Mouse (Mus musculus) forebrain, embryonic 16.5 days (tissue): ENCODE data around the gene S100a5. TPM values are rescaled to one million over a fixed set of nuclear protein-coding genes. Genes with fewer than 3 reads are reported as not detected.

Source experiments
- ATAC-seq: fragments of 200-750 bp; cut with Nextera tagmentation; 2 replicates; pipeline ENCODE4 v1.8.0; 2017; ENCODE audit warnings: mild to moderate bottlenecking, moderate library complexity
- H3K27ac ChIP-seq: fragments of 300-500 bp; sonication (generic); 2 replicates; pipeline ENCODE4 v1.5.1; 2014; ENCODE audit warnings: low read length, control low read depth
- H3K27me3 ChIP-seq: fragments of 300-500 bp; sonication (generic); replicated peaks from 2 replicates; pipeline ENCODE4 v1.6.1; 2014; ENCODE audit warnings: low read length; ENCODE audit not compliant: control insufficient read depth, insufficient read depth
- H3K36me3 ChIP-seq: fragments of 300-500 bp; sonication (generic); 2 replicates; pipeline ENCODE4 v1.6.1; 2014; ENCODE audit not compliant: control insufficient read depth, insufficient read depth
- H3K4me1 ChIP-seq: fragments of 300-500 bp; sonication (generic); replicated peaks from 2 replicates; pipeline ENCODE4 v1.6.1; 2014; ENCODE audit warnings: low read length; ENCODE audit not compliant: control insufficient read depth, insufficient read depth
- H3K4me2 ChIP-seq: fragments of 300-500 bp; sonication (generic); 2 replicates; pipeline ENCODE4 v1.6.1; 2014; ENCODE audit warnings: mild to moderate bottlenecking, low read length, control low read depth
- H3K4me3 ChIP-seq: fragments of 300-500 bp; sonication (generic); replicated peaks from 2 replicates; pipeline ENCODE4 v1.5.1; 2014; ENCODE audit warnings: mild to moderate bottlenecking, low read length, control low read depth
- H3K9ac ChIP-seq: fragments of 300-500 bp; sonication (generic); replicated peaks from 2 replicates; pipeline ENCODE4 v1.6.1; 2014; ENCODE audit warnings: low read depth, low read length, control low read depth
- H3K9me3 ChIP-seq: fragments of 300-500 bp; sonication (generic); 2 replicates; pipeline ENCODE4 v1.6.1; 2016; ENCODE audit warnings: low read length; ENCODE audit not compliant: control insufficient read depth
- WGBS: fragments of 180-500 bp; shearing (Covaris S2); extraction: QIAGEN DNeasy Blood & Tissue Kit; methylation state at CpG from one replicate; pipeline ENCODE4 v1.1.7; 2014; 5-methylcytosine and 5-hydroxymethylcytosine counted together
- polyA plus RNA-seq: library from polyadenylated mRNA; unstranded; fragments of >200 nt; fragmentation: Nextera tagmentation; extraction: Ambion mirVana; gene quantifications from 2 replicates; pipeline ENCODE4 v1.2.1, GENCODE M21; 2015

Gene S100a5
- polyA plus RNA-seq, 1 experiment from 2014 or later = not detected

GRCm38 (mm10) chr3:90627366-90627765 is 19.0 kb downstream of the S100a5 start:
- no peaks in the 10 kb centered on the region for H3K27me3 ChIP-seq
- H3K9me3 ChIP-seq = no peaks in the 10 kb centered on the region
- WGBS = 96% methylated on average over 5 of the region's 5 CpGs
- peaks cover 13% of the 10 kb centered on the region for H3K4me1 ChIP-seq
- no peaks in the 10 kb centered on the region for H3K36me3 ChIP-seq
- no peak overlapping the region for H3K4me3 ChIP-seq
- H3K27ac ChIP-seq = no peak overlapping the region
- no peak for ATAC-seq
- no peak overlapping the region for H3K9ac ChIP-seq
- no peak overlapping the region for H3K4me2 ChIP-seq

GRCm38 (mm10) chr3:90627807-90628206 is 19.5 kb downstream of the S100a5 start:
- WGBS = 63% methylated on average over 4 of the region's 4 CpGs

GRCm38 (mm10) chr3:90629298-90629697 is 21.0 kb downstream of the S100a5 start:
- Histone ChIP-seq H3K9me3 (no peaks in the 10 kb centered on the region), H3K4me2 (no peak overlapping the region), H3K4me1 (no peaks in the 10 kb centered on the region), H3K36me3 (no peaks in the 10 kb centered on the region), H3K9ac (no peak overlapping the region), H3K27me3 (no peaks in the 10 kb centered on the region), H3K4me3 (no peak overlapping the region), H3K27ac (no peak overlapping the region)
- ATAC-seq = no peak
- 76% methylated on average over 2 of the region's 2 CpGs for WGBS

More at GRCm38 (mm10) chr3:90627807-90628206, 19.5 kb downstream of the S100a5 start:
- Histone ChIP-seq H3K36me3 (no peaks in the 10 kb centered on the region), H3K9ac (no peak overlapping the region), H3K9me3 (no peaks in the 10 kb centered on the region), H3K27me3 (no peaks in the 10 kb centered on the region), H3K4me3 (no peak overlapping the region), H3K27ac (no peak overlapping the region), H3K4me1 (peaks cover 13% of the 10 kb centered on the region), H3K4me2 (no peak overlapping the region)
- ATAC-seq = no peak

GRCm38 (mm10) chr3:90631984-90632383 is 23.7 kb downstream of the S100a5 start:
- Histone ChIP-seq H3K27me3 (no peaks in the 10 kb centered on the region), H3K4me1 (no peaks in the 10 kb centered on the region), H3K9me3 (no peaks in the 10 kb centered on the region), H3K4me2 (no peak overlapping the region), H3K36me3 (no peaks in the 10 kb centered on the region), H3K4me3 (no peak overlapping the region), H3K27ac (no peak overlapping the region), H3K9ac (no peak overlapping the region)
- no peak for ATAC-seq
- 74% methylated on average over 2 of the region's 2 CpGs for WGBS

GRCm38 (mm10) chr3:90638511-90639275 is 30.4 kb downstream of the S100a5 start:
- Histone ChIP-seq H3K9me3 (no peaks in the 10 kb centered on the region), H3K4me3 (no peak overlapping the region), H3K4me1 (no peaks in the 10 kb centered on the region), H3K27ac (no peak overlapping the region), H3K36me3 (no peaks in the 10 kb centered on the region), H3K4me2 (no peak overlapping the region), H3K27me3 (no peaks in the 10 kb centered on the region), H3K9ac (no peak overlapping the region)
- WGBS = 90% methylated on average over 1 of the region's 1 CpGs
- ATAC-seq = no peak

- 57% methylated on average over 7 of the region's 7 CpGs for whole genome bisulfite sequencing
- no peak overlapping the region for H3K4me3 ChIP-seq
- no peak for ATAC-seq
- H3K9ac ChIP-seq = no peak overlapping the region
- H3K9me3 ChIP-seq = no peaks in the 10 kb centered on the region
- H3K4me1 ChIP-seq = no peaks in the 10 kb centered on the region
- H3K4me2 ChIP-seq = no peak overlapping the region
- H3K27me3 ChIP-seq = no peaks in the 10 kb centered on the region
- H3K27ac ChIP-seq = no peak overlapping the region
- H3K36me3 ChIP-seq = no peaks in the 10 kb centered on the region
Measured at GRCm38 (mm10) chr3:90639511-90640154, 31.3 kb downstream of the S100a5 start.

GRCm38 (mm10) chr3:90640981-90641380 is 32.7 kb downstream of the S100a5 start:
- no peak for ATAC-seq
- 85% methylated on average over 7 of the region's 7 CpGs for WGBS

GRCm38 (mm10) chr3:90644220-90644619 is 35.9 kb downstream of the S100a5 start:
- WGBS = 53% methylated on average over 3 of the region's 3 CpGs
- no peak overlapping the region for H3K27ac ChIP-seq
- H3K36me3 ChIP-seq = no peaks in the 10 kb centered on the region
- no peak overlapping the region for H3K4me2 ChIP-seq
- H3K4me3 ChIP-seq = no peak overlapping the region
- H3K4me1 ChIP-seq = no peaks in the 10 kb centered on the region
- no peak for ATAC-seq
- H3K9me3 ChIP-seq = no peaks in the 10 kb centered on the region
- H3K9ac ChIP-seq = no peak overlapping the region
- no peaks in the 10 kb centered on the region for H3K27me3 ChIP-seq

More at GRCm38 (mm10) chr3:90640981-90641380, 32.7 kb downstream of the S100a5 start:
- Histone ChIP-seq H3K4me3 (no peak overlapping the region), H3K27ac (no peak overlapping the region), H3K4me2 (no peak overlapping the region), H3K36me3 (no peaks in the 10 kb centered on the region), H3K4me1 (no peaks in the 10 kb centered on the region), H3K27me3 (no peaks in the 10 kb centered on the region), H3K9ac (no peak overlapping the region), H3K9me3 (no peaks in the 10 kb centered on the region)

GRCm38 (mm10) chr3:90647291-90647690 is 39.0 kb downstream of the S100a5 start:
- H3K4me3 ChIP-seq = no peak overlapping the region
- H3K4me2 ChIP-seq = no peak overlapping the region
- no peak overlapping the region for H3K27ac ChIP-seq
- no peaks in the 10 kb centered on the region for H3K27me3 ChIP-seq
- WGBS = 87% methylated on average over 1 of the region's 1 CpGs
- ATAC-seq = no peak
- no peaks in the 10 kb centered on the region for H3K9me3 ChIP-seq
- no peaks in the 10 kb centered on the region for H3K36me3 ChIP-seq
- H3K4me1 ChIP-seq = no peaks in the 10 kb centered on the region
- H3K9ac ChIP-seq = no peak overlapping the region
